9 mouse cellular contexts compared by ENCODE assay signal in genomic region chr11:116197584-116197906, GRCm38 (mm10). TPM values are rescaled to one million over a fixed set of nuclear protein-coding genes. Genes with fewer than 3 reads are reported as not detected.
A peak's percentile ranks its signal among the peaks of the same experiment; 100 is the strongest.
DNase-seq lines count a peak whose midpoint lies in the region; ATAC-seq lines count a peak whose summit lies in the region.
"Had no signal": no experiment of that assay in that cellular context is flagged by ENCODE, and none has a peak within 500 bp of the region (broad histone marks: within the 10 kb centered on the region; RNA-seq: fewer than 3 reads in every experiment).

No protein-coding gene starts in this region.

- peak overlapping the region; percentile 78; the same call in 1 of the 2 replicates for H3K4me3 ChIP-seq in heart, embryonic 10.5 days
- peak overlapping the region; percentile 88; the same call in 1 of the 2 replicates for H3K4me3 ChIP-seq in midbrain, embryonic 10.5 days
- H3K4me3 ChIP-seq in midbrain, embryonic 11.5 days (ENCODE audit: low read depth, low read length), result no peak overlapping the region
- H3K4me3 ChIP-seq in liver, embryonic 12.5 days, result peak overlapping the region; percentile 82

- no peaks in the 10 kb centered on the region for H3K9me3 ChIP-seq in heart, embryonic 10.5 days
- no peaks in the 10 kb centered on the region for H3K9me3 ChIP-seq in midbrain, embryonic 10.5 days (replicated peaks)
- no peaks in the 10 kb centered on the region for H3K9me3 ChIP-seq in midbrain, embryonic 11.5 days (ENCODE audit: control insufficient read depth, low read length)
- no peaks in the 10 kb centered on the region for H3K9me3 ChIP-seq in liver, embryonic 12.5 days (replicated peaks)

- peaks cover 16% of the 10 kb centered on the region for H3K4me1 ChIP-seq in heart, embryonic 10.5 days
- H3K4me1 ChIP-seq in midbrain, embryonic 10.5 days, result peaks cover 17% of the 10 kb centered on the region
- H3K4me1 ChIP-seq in midbrain, embryonic 11.5 days (ENCODE audit: control insufficient read depth, insufficient read depth, low read length), result 0 out of 2 replicates have a peak, but pooled peaks cover 6% of the 10 kb centered on the region
- peaks cover 51% of the 10 kb centered on the region for H3K4me1 ChIP-seq in liver, embryonic 12.5 days

- H3K9ac ChIP-seq in midbrain, embryonic 11.5 days (ENCODE audit: low read length), result no peak overlapping the region
- H3K9ac ChIP-seq in liver, embryonic 12.5 days, result peak overlapping the region; percentile 87; the same call in 1 of the 2 replicates

- H3K4me2 ChIP-seq in midbrain, embryonic 11.5 days, result no peak overlapping the region
- peak overlapping the region; percentile 94 for H3K4me2 ChIP-seq in liver, embryonic 12.5 days

- DNase-seq in heart, embryonic 10.5 days (ENCODE audit: low spot score), result no peak
- DNase-seq in heart, postnatal 25 days (ENCODE audit: low spot score), result no peak
- DNase-seq in midbrain, embryonic 10.5 days (ENCODE audit: low spot score), result no peak
- DNase-seq in midbrain, embryonic 11.5 days (ENCODE audit: low spot score, missing footprints), result no peak
- no peak for DNase-seq in layer of hippocampus, adult 9-10 months (ENCODE audit: low spot score)
- no peak for DNase-seq in adipocyte (ENCODE audit: low spot score)
- DNase-seq in left cerebral cortex, adult 18-20 months (ENCODE audit: low spot score in 2 of 2), result no peak
- DNase-seq: adrenal gland, adult 8-10 months had no signal

- ATAC-seq in midbrain, embryonic 11.5 days (ENCODE audit: low FRiP score), result no peak
- ATAC-seq in liver, embryonic 12.5 days, result no peak

- WGBS in heart, embryonic 10.5 days, result 89% methylated on average over 6 of the region's 6 CpGs
- WGBS in midbrain, embryonic 10.5 days, result 87% methylated on average over 6 of the region's 6 CpGs
- 91% methylated on average over 6 of the region's 6 CpGs for WGBS in midbrain, embryonic 11.5 days
- WGBS in liver, embryonic 12.5 days (ENCODE audit: insufficient replicate concordance), result 79% methylated on average over 6 of the region's 6 CpGs

- no peaks in the 10 kb centered on the region for H3K27me3 ChIP-seq in heart, embryonic 10.5 days (ENCODE audit: insufficient read depth, poor library complexity, severe bottlenecking)
- H3K27me3 ChIP-seq in midbrain, embryonic 10.5 days (ENCODE audit: low read depth, poor library complexity, severe bottlenecking), result no peaks in the 10 kb centered on the region
- no peaks in the 10 kb centered on the region for H3K27me3 ChIP-seq in midbrain, embryonic 11.5 days (ENCODE audit: control insufficient read depth, insufficient read depth, low read length)
- no peaks in the 10 kb centered on the region for H3K27me3 ChIP-seq in liver, embryonic 12.5 days (replicated peaks)

- peaks cover 23% of the 10 kb centered on the region for H3K36me3 ChIP-seq in heart, embryonic 10.5 days
- H3K36me3 ChIP-seq in midbrain, embryonic 10.5 days, result peaks cover 10% of the 10 kb centered on the region
- no peaks in the 10 kb centered on the region for H3K36me3 ChIP-seq in midbrain, embryonic 11.5 days (ENCODE audit: control insufficient read depth, insufficient read depth, low read length)
- H3K36me3 ChIP-seq in liver, embryonic 12.5 days, result peaks cover 8% of the 10 kb centered on the region; the same call in 1 of the 2 replicates

- intact Hi-C loops in heart, postnatal 25 days (cut with DNase I), result no loop called here

- H3K27ac ChIP-seq in heart, embryonic 10.5 days, result peak overlapping the region; percentile 99; the same call in 1 of the 2 replicates
- no peak overlapping the region for H3K27ac ChIP-seq in midbrain, embryonic 10.5 days (replicated peaks)
- no peak overlapping the region for H3K27ac ChIP-seq in midbrain, embryonic 11.5 days (ENCODE audit: low read depth, low read length)
- no peak overlapping the region for H3K27ac ChIP-seq in liver, embryonic 12.5 days

RNA-seq across cellular contexts. Expression of gene Ten1, which starts 1.1 kb away (rescaled TPM):
- polyA plus RNA-seq in heart, embryonic 10.5 days (2016; fragmentation: Nextera tagmentation; extraction: Ambion mirVana), result 87.6 and 99.5 TPM in 2 replicates
- total RNA-seq in heart, postnatal 25 days (2021), result 10 to 100 TPM; 15.5 to 19.3 TPM
- 57.2 and 60.8 TPM in 2 replicates for polyA plus RNA-seq in midbrain, embryonic 10.5 days (2016; fragmentation: Nextera tagmentation; extraction: Ambion mirVana)
- polyA plus RNA-seq in midbrain, embryonic 11.5 days (2014; fragmentation: Nextera tagmentation; extraction: Ambion mirVana), result 48.6 and 55.6 TPM in 2 replicates
- 43.4 and 44.0 TPM in 2 replicates for polyA plus RNA-seq in liver, embryonic 12.5 days (2016; fragmentation: Nextera tagmentation; extraction: Ambion mirVana)
- total RNA-seq in left cerebral cortex, adult 18-20 months (2021), result 10 to 100 TPM; 37.8 to 39.5 TPM

RNA-seq across cellular contexts. Expression of gene Acox1, which starts 1.3 kb away (rescaled TPM):
- polyA plus RNA-seq in heart, embryonic 10.5 days (2016; fragmentation: Nextera tagmentation; extraction: Ambion mirVana), result 24.5 and 32.7 TPM in 2 replicates
- total RNA-seq in heart, postnatal 25 days (2021), result 100 to 1,000 TPM; 123 to 137 TPM
- 21.2 and 26.3 TPM in 2 replicates for polyA plus RNA-seq in midbrain, embryonic 10.5 days (2016; fragmentation: Nextera tagmentation; extraction: Ambion mirVana)
- polyA plus RNA-seq in midbrain, embryonic 11.5 days (2014; fragmentation: Nextera tagmentation; extraction: Ambion mirVana), result 32.8 and 36.1 TPM in 2 replicates
- 15.3 and 19.7 TPM in 2 replicates for polyA plus RNA-seq in liver, embryonic 12.5 days (2016; fragmentation: Nextera tagmentation; extraction: Ambion mirVana)
- total RNA-seq in left cerebral cortex, adult 18-20 months (2021), result 100 to 1,000 TPM; 115 to 123 TPM

RNA-seq across cellular contexts. Expression of gene Fbf1, which starts 29.6 kb away (rescaled TPM):
- polyA plus RNA-seq in heart, embryonic 10.5 days (2016; fragmentation: Nextera tagmentation; extraction: Ambion mirVana), result 27.7 and 30.6 TPM in 2 replicates
- total RNA-seq in heart, postnatal 25 days (2021), result 10 to 100 TPM; 16.1 to 17.2 TPM
- 58.9 and 71.0 TPM in 2 replicates for polyA plus RNA-seq in midbrain, embryonic 10.5 days (2016; fragmentation: Nextera tagmentation; extraction: Ambion mirVana)
- polyA plus RNA-seq in midbrain, embryonic 11.5 days (2014; fragmentation: Nextera tagmentation; extraction: Ambion mirVana), result 28.7 and 30.1 TPM in 2 replicates
- polyA plus RNA-seq in liver, embryonic 12.5 days (2016; fragmentation: Nextera tagmentation; extraction: Ambion mirVana), result 14.3 and 15.0 TPM in 2 replicates
- 10 to 100 TPM; 75.9 to 81.3 TPM for total RNA-seq in left cerebral cortex, adult 18-20 months (2021)

RNA-seq across cellular contexts. Expression of gene Evpl, which starts 40.3 kb away (rescaled TPM):
- polyA plus RNA-seq in heart, embryonic 10.5 days (2016; fragmentation: Nextera tagmentation; extraction: Ambion mirVana), result 0.67 and 1.5 TPM in 2 replicates
- under 1 TPM; 0.75 to 0.98 TPM for total RNA-seq in heart, postnatal 25 days (2021)
- 0.32 and 0.57 TPM in 2 replicates for polyA plus RNA-seq in midbrain, embryonic 10.5 days (2016; fragmentation: Nextera tagmentation; extraction: Ambion mirVana)
- polyA plus RNA-seq in midbrain, embryonic 11.5 days (2014; fragmentation: Nextera tagmentation; extraction: Ambion mirVana), result 0.26 TPM in 2 replicates
- polyA plus RNA-seq in liver, embryonic 12.5 days (2016; fragmentation: Nextera tagmentation; extraction: Ambion mirVana), result 0.30 and 0.31 TPM in 2 replicates
- total RNA-seq in left cerebral cortex, adult 18-20 months (2021), result 1 to 10 TPM; 1.8 to 1.9 TPM

RNA-seq across cellular contexts. Expression of gene Mrpl38, which starts 58.9 kb away (rescaled TPM):
- polyA plus RNA-seq in heart, embryonic 10.5 days (2016; fragmentation: Nextera tagmentation; extraction: Ambion mirVana), result 112 and 127 TPM in 2 replicates
- total RNA-seq in heart, postnatal 25 days (2021), result 10 to 100 TPM; 62.5 to 66.0 TPM
- 113 TPM in 2 replicates for polyA plus RNA-seq in midbrain, embryonic 10.5 days (2016; fragmentation: Nextera tagmentation; extraction: Ambion mirVana)
- 96.3 and 97.0 TPM in 2 replicates for polyA plus RNA-seq in midbrain, embryonic 11.5 days (2014; fragmentation: Nextera tagmentation; extraction: Ambion mirVana)
- polyA plus RNA-seq in liver, embryonic 12.5 days (2016; fragmentation: Nextera tagmentation; extraction: Ambion mirVana), result 76.7 and 81.5 TPM in 2 replicates
- total RNA-seq in left cerebral cortex, adult 18-20 months (2021), result 10 to 100 TPM; 61.7 to 66.9 TPM
